Mouse (Mus musculus): ENCODE data around the gene Syngr2.
"Not testable (repeated sequence)": the region's sequence is repeated elsewhere in the genome, so short reads cannot be mapped to it uniquely, and the experiment has no call there.

Syngr2 gene

GRCm38 (mm10) chr11:117810401-117811046 is 1.1 kb downstream of the Syngr2 start:
- in situ Hi-C loops (cut with MboI, MseI): no loop called here

GRCm38 (mm10) chr11:117813867-117814266 is 4.4 kb downstream of the Syngr2 start:
- in situ Hi-C loops (cut with MboI, MseI): no loop called here

- in situ Hi-C loops (cut with MboI, MseI): no loop called here
These were observed 5.4 kb downstream of the Syngr2 start for GRCm38 (mm10) chr11:117814704-117815366.

GRCm38 (mm10) chr11:117815850-117816249 is 6.4 kb downstream of the Syngr2 start:
- in situ Hi-C loops (cut with MboI, MseI): not testable (repeated sequence)

GRCm38 (mm10) chr11:117816389-117816996 is 7.0 kb downstream of the Syngr2 start:
- in situ Hi-C loops (cut with MboI, MseI): no loop called here

GRCm38 (mm10) chr11:117819095-117819494 is 9.6 kb downstream of the Syngr2 start:
- in situ Hi-C loops (cut with MboI, MseI): no loop called here

GRCm38 (mm10) chr11:117820173-117820572 is 10.7 kb downstream of the Syngr2 start:
- in situ Hi-C loops (cut with MboI, MseI): loop anchor here (5.0 kb wide), 1 partner anchor 113 kb away; no protein-coding TSS in a partner anchor

- in situ Hi-C loops (cut with MboI, MseI): loop anchor here (5.0 kb wide), 1 partner anchor 115 kb away; no protein-coding TSS in a partner anchor
These were observed 12.4 kb downstream of the Syngr2 start for GRCm38 (mm10) chr11:117821868-117822267.

GRCm38 (mm10) chr11:117822728-117823241 is 13.3 kb downstream of the Syngr2 start:
- in situ Hi-C loops (cut with MboI, MseI): loop anchor here (5.0 kb wide), 1 partner anchor 115 kb away; no protein-coding TSS in a partner anchor

GRCm38 (mm10) chr11:117823411-117823810 is 13.9 kb downstream of the Syngr2 start:
- in situ Hi-C loops (cut with MboI, MseI): loop anchor here (5.0 kb wide), 1 partner anchor 116 kb away; no protein-coding TSS in a partner anchor

- in situ Hi-C loops (cut with MboI, MseI): loop anchor here (5.0 kb wide), 1 partner anchor 117 kb away; no protein-coding TSS in a partner anchor
These were observed 14.8 kb downstream of the Syngr2 start for GRCm38 (mm10) chr11:117824060-117824969.

GRCm38 (mm10) chr11:117825333-117826101 is 16.0 kb downstream of the Syngr2 start, which contains the start of the genes Afmid and Tk1:
Gene Afmid (plus strand): TSS chr11:117825924.
Gene Tk1 (minus strand): TSS chr11:117826092.
- in situ Hi-C loops (cut with MboI, MseI): no loop called here

GRCm38 (mm10) chr11:117826164-117826563 is 16.7 kb downstream of the Syngr2 start:
- in situ Hi-C loops (cut with MboI, MseI): no loop called here

GRCm38 (mm10) chr11:117826916-117827315 is 17.4 kb downstream of the Syngr2 start:
- in situ Hi-C loops (cut with MboI, MseI): no loop called here

- in situ Hi-C loops (cut with MboI, MseI): no loop called here
These were observed 17.9 kb downstream of the Syngr2 start for GRCm38 (mm10) chr11:117827386-117827785.

- in situ Hi-C loops (cut with MboI, MseI): no loop called here
These were observed 18.9 kb downstream of the Syngr2 start for GRCm38 (mm10) chr11:117828149-117828887.

GRCm38 (mm10) chr11:117828888-117829604 is 19.6 kb downstream of the Syngr2 start:
- in situ Hi-C loops (cut with MboI, MseI): no loop called here

- in situ Hi-C loops (cut with MboI, MseI): no loop called here
These were observed 20.3 kb downstream of the Syngr2 start for GRCm38 (mm10) chr11:117829671-117830215.

GRCm38 (mm10) chr11:117830401-117830800 is 20.9 kb downstream of the Syngr2 start:
- in situ Hi-C loops (cut with MboI, MseI): no loop called here

Measured in T-helper 1 cell (primary cell).